Mouse (Mus musculus): ENCODE results near the gene Tmem253. TPM values are rescaled to one million over a fixed set of nuclear protein-coding genes. Genes with fewer than 3 reads are reported as not detected.

Tmem253 gene
- polyA plus RNA-seq, 1 experiment from 2014 or later: 0.96 TPM

Other genes starting within 250 kb of the Tmem253 start
- not detected in 2 replicates for gene Ang4, start 242.1 kb upstream of the Tmem253 start, polyA plus RNA-seq (2015; fragmentation: Nextera tagmentation; extraction: Ambion mirVana)
- gene AY358078, start 215.6 kb upstream of the Tmem253 start, polyA plus RNA-seq (2015; fragmentation: Nextera tagmentation; extraction: Ambion mirVana): not detected in 2 replicates
- not detected in 2 replicates for gene Ear6, start 162.0 kb upstream of the Tmem253 start, polyA plus RNA-seq (2015; fragmentation: Nextera tagmentation; extraction: Ambion mirVana)
- 60.5 and 76.5 TPM in 2 replicates for gene Mettl17, start 130.8 kb upstream of the Tmem253 start, polyA plus RNA-seq (2015; fragmentation: Nextera tagmentation; extraction: Ambion mirVana)
- 1.3 and 1.5 TPM in 2 replicates for gene Slc39a2, start 122.8 kb upstream of the Tmem253 start, polyA plus RNA-seq (2015; fragmentation: Nextera tagmentation; extraction: Ambion mirVana)
- gene Ndrg2, start 101.5 kb upstream of the Tmem253 start, polyA plus RNA-seq (2015; fragmentation: Nextera tagmentation; extraction: Ambion mirVana): 98.2 and 99.0 TPM in 2 replicates
- gene Tppp2, start 97.2 kb upstream of the Tmem253 start, polyA plus RNA-seq (2015; fragmentation: Nextera tagmentation; extraction: Ambion mirVana): not detected in 2 replicates
- gene Rnase13, start 92.9 kb upstream of the Tmem253 start, polyA plus RNA-seq (2015; fragmentation: Nextera tagmentation; extraction: Ambion mirVana): not detected in 2 replicates
- gene Arhgef40, start 30.9 kb upstream of the Tmem253 start, polyA plus RNA-seq (2015; fragmentation: Nextera tagmentation; extraction: Ambion mirVana): 75.9 and 84.7 TPM in 2 replicates
- gene Zfp219, start 5.1 kb downstream of the Tmem253 start, polyA plus RNA-seq (2015; fragmentation: Nextera tagmentation; extraction: Ambion mirVana): 52.3 and 58.6 TPM in 2 replicates
- not detected in 2 replicates for gene Olfr221, start 26.8 kb downstream of the Tmem253 start, polyA plus RNA-seq (2015; fragmentation: Nextera tagmentation; extraction: Ambion mirVana)
- gene Hnrnpc, start 88.4 kb downstream of the Tmem253 start, polyA plus RNA-seq (2015; fragmentation: Nextera tagmentation; extraction: Ambion mirVana): 830 and 894 TPM in 2 replicates
- gene Rpgrip1, start 95.0 kb downstream of the Tmem253 start, polyA plus RNA-seq (2015; fragmentation: Nextera tagmentation; extraction: Ambion mirVana): 82.5 and 91.0 TPM in 2 replicates
- gene Supt16, start 181.8 kb downstream of the Tmem253 start, polyA plus RNA-seq (2015; fragmentation: Nextera tagmentation; extraction: Ambion mirVana): 83.8 and 86.1 TPM in 2 replicates
- 44.5 and 48.6 TPM in 2 replicates for gene Chd8, start 242.1 kb downstream of the Tmem253 start, polyA plus RNA-seq (2015; fragmentation: Nextera tagmentation; extraction: Ambion mirVana)